Mouse (Mus musculus) Muller cell, postnatal 12 days (primary cell): Measurements from ENCODE around the gene Ccdc97.
"Not testable (repeated sequence)": the region's sequence is repeated elsewhere in the genome, so short reads cannot be mapped to it uniquely, and the experiment has no call there.

Experiments
- DNase-seq: peaks from one replicate; pipeline ENCODE4 v3.0.0-alpha.2; 2015; ENCODE audit errors: inconsistent ontology term

Gene Ccdc97

GRCm38 (mm10) chr7:25718788-25719417 is at the start of gene Ccdc97:
Gene Ccdc97, minus strand, starts transcription at chr7:25719088.
- DNase-seq: peak; percentile 92

- DNase-seq: no peak
Measured at GRCm38 (mm10) chr7:25768229-25768628, 49.3 kb upstream of the Ccdc97 start.

- DNase-seq: no peak
Measured at GRCm38 (mm10) chr7:25766108-25766507, 47.2 kb upstream of the Ccdc97 start.

- DNase-seq: no peak
Measured at GRCm38 (mm10) chr7:25764221-25764620, 45.3 kb upstream of the Ccdc97 start.

- no peak for DNase-seq
Measured at GRCm38 (mm10) chr7:25763678-25764077, 44.8 kb upstream of the Ccdc97 start.

GRCm38 (mm10) chr7:25761354-25761753 is 42.5 kb upstream of the Ccdc97 start:
- peak; percentile 29 for DNase-seq

GRCm38 (mm10) chr7:25756011-25756410 is 37.1 kb upstream of the Ccdc97 start:
- DNase-seq: peak; percentile 98

GRCm38 (mm10) chr7:25755468-25755833 is 36.6 kb upstream of the Ccdc97 start:
- DNase-seq: no peak

GRCm38 (mm10) chr7:25754738-25755467 is 36.0 kb upstream of the Ccdc97 start, which contains the start of gene Hnrnpul1:
Gene Hnrnpul1, minus strand, starts transcription at chr7:25754757.
- DNase-seq: peak; percentile 99

- no peak for DNase-seq
Measured at GRCm38 (mm10) chr7:25754439-25754737, 35.5 kb upstream of the Ccdc97 start.

GRCm38 (mm10) chr7:25753643-25754438 is 35.0 kb upstream of the Ccdc97 start:
- DNase-seq: no peak

- DNase-seq: no peak
Measured at GRCm38 (mm10) chr7:25753076-25753475, 34.2 kb upstream of the Ccdc97 start.

GRCm38 (mm10) chr7:25746844-25747243 is 28.0 kb upstream of the Ccdc97 start:
- DNase-seq: no peak

- no peak for DNase-seq
Measured at GRCm38 (mm10) chr7:25738277-25738676, 19.4 kb upstream of the Ccdc97 start.

- DNase-seq: no peak
Measured at GRCm38 (mm10) chr7:25736920-25737319, 18.0 kb upstream of the Ccdc97 start.

- no peak for DNase-seq
Measured at GRCm38 (mm10) chr7:25734991-25735390, 16.1 kb upstream of the Ccdc97 start.

- DNase-seq: no peak
Measured at GRCm38 (mm10) chr7:25731294-25732055, 12.6 kb upstream of the Ccdc97 start.

- no peak for DNase-seq
Measured at GRCm38 (mm10) chr7:25729862-25730261, 11.0 kb upstream of the Ccdc97 start.

- peak; percentile 58 for DNase-seq
Measured at GRCm38 (mm10) chr7:25729396-25729795, 10.5 kb upstream of the Ccdc97 start.

GRCm38 (mm10) chr7:25727800-25728199 is 8.9 kb upstream of the Ccdc97 start:
- DNase-seq: no peak

- DNase-seq: no peak
Measured at GRCm38 (mm10) chr7:25725886-25726285, 7.0 kb upstream of the Ccdc97 start.

GRCm38 (mm10) chr7:25721776-25722175 is 2.9 kb upstream of the Ccdc97 start:
- not testable (repeated sequence) for DNase-seq
